Mouse (Mus musculus): ENCODE results near the gene Acadsb. TPM values are rescaled to one million over a fixed set of nuclear protein-coding genes. Genes with fewer than 3 reads are reported as not detected.

Gene Acadsb
- polyA plus RNA-seq, 2 experiments: 25.4 to 83.1 TPM

- peaks cover 46% of the 10 kb centered on the region for H3K36me3 ChIP-seq (ENCODE audit: control insufficient read depth, insufficient read depth, low read length)
- no peaks in the 10 kb centered on the region for H3K4me1 ChIP-seq (ENCODE audit: control insufficient read depth, insufficient read depth, low read length)
- H3K27me3 ChIP-seq (ENCODE audit: control insufficient read depth, insufficient read depth, low read length): no peaks in the 10 kb centered on the region
- TF ChIP-seq POLR2A (IDR thresholded peaks at IDR 0.05; ENCODE audit: borderline replicate concordance, extremely low read depth, insufficient read depth, insufficient read length): no peak
- H3K9me3 ChIP-seq (ENCODE audit: control insufficient read depth, low read length): no peaks in the 10 kb centered on the region
- no peak overlapping the region for H3K4me2 ChIP-seq (replicated peaks; ENCODE audit: low read depth, low read length, severe bottlenecking)
- no peak overlapping the region for H3K27ac ChIP-seq (replicated peaks; ENCODE audit: low read depth, low read length)
- DNase-seq (ENCODE audit: low spot score): no peak
- no peak overlapping the region for H3K4me3 ChIP-seq (replicated peaks; ENCODE audit: low read length)
- H3K9ac ChIP-seq (ENCODE audit: low read depth, low read length, severe bottlenecking): no peak overlapping the region
- ATAC-seq (ENCODE audit: low FRiP score, low read depth): no peak
- 90% methylated on average over 5 of the region's 5 CpGs for WGBS
Measured at GRCm38 (mm10) chr7:131427331-131427730, 16.9 kb downstream of the Acadsb start.

DNA sequence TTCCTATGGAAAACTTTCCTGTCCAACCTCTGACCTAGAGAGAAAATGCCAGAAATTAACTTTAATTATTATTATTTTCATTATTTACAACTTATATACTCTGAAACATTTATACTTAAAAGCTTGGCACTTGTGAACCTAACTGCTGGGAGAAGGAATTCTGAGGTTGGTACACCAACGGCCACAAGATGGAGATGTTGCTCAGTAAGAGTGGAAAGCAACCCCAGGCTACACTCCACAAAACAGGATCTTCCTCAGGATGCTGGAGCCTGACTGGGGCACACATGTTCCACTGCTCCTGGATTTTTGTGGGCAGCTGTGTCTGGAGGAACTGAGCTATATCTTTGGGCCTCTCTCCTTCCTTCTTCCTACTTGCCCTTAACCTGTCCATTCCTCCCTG lies 21.8 kb downstream of the Acadsb start:
- WGBS: 17% methylated on average over 1 of the region's 1 CpGs
- peak; percentile 58 for DNase-seq (ENCODE audit: low spot score)

GRCm38 (mm10) chr7:131434276-131434675 lies 23.9 kb downstream of the Acadsb start:
- no peak for ATAC-seq (ENCODE audit: low FRiP score, low read depth)
- 85% methylated on average over 1 of the region's 1 CpGs for WGBS
- TF ChIP-seq POLR2A (IDR thresholded peaks at IDR 0.05; ENCODE audit: borderline replicate concordance, extremely low read depth, insufficient read depth, insufficient read length): no peak
- no peaks in the 10 kb centered on the region for H3K9me3 ChIP-seq (ENCODE audit: control insufficient read depth, low read length)
- DNase-seq (ENCODE audit: low spot score): no peak
- H3K36me3 ChIP-seq (ENCODE audit: control insufficient read depth, insufficient read depth, low read length): peaks cover 32% of the 10 kb centered on the region
- H3K9ac ChIP-seq (ENCODE audit: low read depth, low read length, severe bottlenecking): no peak overlapping the region
- no peak overlapping the region for H3K27ac ChIP-seq (replicated peaks; ENCODE audit: low read depth, low read length)
- no peak overlapping the region for H3K4me2 ChIP-seq (replicated peaks; ENCODE audit: low read depth, low read length, severe bottlenecking)
- no peaks in the 10 kb centered on the region for H3K4me1 ChIP-seq (ENCODE audit: control insufficient read depth, insufficient read depth, low read length)
- H3K27me3 ChIP-seq (ENCODE audit: control insufficient read depth, insufficient read depth, low read length): no peaks in the 10 kb centered on the region
- no peak overlapping the region for H3K4me3 ChIP-seq (replicated peaks; ENCODE audit: low read length)

More for the DNA sequence above, 21.8 kb downstream of the Acadsb start:
- Histone ChIP-seq H3K9ac (ENCODE audit: low read depth, low read length, severe bottlenecking) (no peak overlapping the region), H3K4me2 (replicated peaks; ENCODE audit: low read depth, low read length, severe bottlenecking) (no peak overlapping the region), H3K27ac (replicated peaks; ENCODE audit: low read depth, low read length) (no peak overlapping the region), H3K9me3 (ENCODE audit: control insufficient read depth, low read length) (no peaks in the 10 kb centered on the region), H3K4me1 (ENCODE audit: control insufficient read depth, insufficient read depth, low read length) (no peaks in the 10 kb centered on the region), H3K36me3 (ENCODE audit: control insufficient read depth, insufficient read depth, low read length) (peaks cover 44% of the 10 kb centered on the region), H3K27me3 (ENCODE audit: control insufficient read depth, insufficient read depth, low read length) (no peaks in the 10 kb centered on the region), H3K4me3 (replicated peaks; ENCODE audit: low read length) (no peak overlapping the region)
- no peak for TF ChIP-seq POLR2A (IDR thresholded peaks at IDR 0.05; ENCODE audit: borderline replicate concordance, extremely low read depth, insufficient read depth, insufficient read length)
- ATAC-seq (ENCODE audit: low FRiP score, low read depth): no peak

DNA sequence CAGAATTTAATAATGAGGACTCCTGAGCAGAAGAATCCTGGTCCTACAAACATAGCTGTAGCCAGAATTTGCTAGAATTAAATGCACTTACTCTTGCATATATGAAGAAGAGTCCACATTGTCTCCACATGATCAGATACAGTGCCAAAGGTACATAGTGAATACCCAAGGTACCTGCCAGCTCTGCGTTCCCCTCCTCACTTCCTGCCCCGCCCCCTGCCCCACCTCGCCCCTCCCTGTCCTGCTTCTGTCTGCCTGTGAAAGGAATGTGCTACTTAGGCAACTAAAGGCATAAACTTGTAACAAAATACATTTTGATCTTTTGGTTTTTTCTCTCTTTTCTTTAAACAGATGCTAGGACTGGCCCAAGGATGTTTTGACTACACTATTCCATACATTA lies 26.6 kb downstream of the Acadsb start:
- WGBS: 51% methylated on average over 3 of the region's 3 CpGs
- no peak for TF ChIP-seq POLR2A (IDR thresholded peaks at IDR 0.05; ENCODE audit: borderline replicate concordance, extremely low read depth, insufficient read depth, insufficient read length)
- DNase-seq (ENCODE audit: low spot score) (no peak), ATAC-seq (ENCODE audit: low FRiP score, low read depth) (no peak)
- Histone ChIP-seq H3K9me3 (ENCODE audit: control insufficient read depth, low read length) (no peaks in the 10 kb centered on the region), H3K36me3 (ENCODE audit: control insufficient read depth, insufficient read depth, low read length) (peaks cover 14% of the 10 kb centered on the region; the same call in 1 of the 2 replicates), H3K27me3 (ENCODE audit: control insufficient read depth, insufficient read depth, low read length) (no peaks in the 10 kb centered on the region), H3K27ac (replicated peaks; ENCODE audit: low read depth, low read length) (no peak overlapping the region), H3K4me3 (replicated peaks; ENCODE audit: low read length) (no peak overlapping the region), H3K9ac (ENCODE audit: low read depth, low read length, severe bottlenecking) (no peak overlapping the region), H3K4me2 (replicated peaks; ENCODE audit: low read depth, low read length, severe bottlenecking) (no peak overlapping the region), H3K4me1 (ENCODE audit: control insufficient read depth, insufficient read depth, low read length) (no peaks in the 10 kb centered on the region)

GRCm38 (mm10) chr7:131456714-131457113 lies 46.3 kb downstream of the Acadsb start:
- H3K27ac ChIP-seq (replicated peaks; ENCODE audit: low read depth, low read length): no peak overlapping the region
- DNase-seq (ENCODE audit: low spot score) (no peak), ATAC-seq (ENCODE audit: low FRiP score, low read depth) (no peak)
- 88% methylated on average over 5 of the region's 5 CpGs for WGBS
- TF ChIP-seq POLR2A (IDR thresholded peaks at IDR 0.05; ENCODE audit: borderline replicate concordance, extremely low read depth, insufficient read depth, insufficient read length): no peak
- H3K4me1 ChIP-seq (ENCODE audit: control insufficient read depth, insufficient read depth, low read length): no peaks in the 10 kb centered on the region
- H3K9ac ChIP-seq (ENCODE audit: low read depth, low read length, severe bottlenecking): no peak overlapping the region
- no peaks in the 10 kb centered on the region for H3K36me3 ChIP-seq (ENCODE audit: control insufficient read depth, insufficient read depth, low read length)
- H3K4me2 ChIP-seq (replicated peaks; ENCODE audit: low read depth, low read length, severe bottlenecking): no peak overlapping the region
- H3K9me3 ChIP-seq (ENCODE audit: control insufficient read depth, low read length): no peaks in the 10 kb centered on the region
- H3K27me3 ChIP-seq (ENCODE audit: control insufficient read depth, insufficient read depth, low read length): no peaks in the 10 kb centered on the region
- H3K4me3 ChIP-seq (replicated peaks; ENCODE audit: low read length): no peak overlapping the region

- no peak for TF ChIP-seq POLR2A (IDR thresholded peaks at IDR 0.05; ENCODE audit: borderline replicate concordance, extremely low read depth, insufficient read depth, insufficient read length)
- no peaks in the 10 kb centered on the region for H3K4me1 ChIP-seq (ENCODE audit: control insufficient read depth, insufficient read depth, low read length)
- DNase-seq (ENCODE audit: low spot score) (no peak), ATAC-seq (ENCODE audit: low FRiP score, low read depth) (no peak)
- H3K27ac ChIP-seq (replicated peaks; ENCODE audit: low read depth, low read length): no peak overlapping the region
- H3K9ac ChIP-seq (ENCODE audit: low read depth, low read length, severe bottlenecking): no peak overlapping the region
- H3K4me3 ChIP-seq (replicated peaks; ENCODE audit: low read length): no peak overlapping the region
- H3K36me3 ChIP-seq (ENCODE audit: control insufficient read depth, insufficient read depth, low read length): no peaks in the 10 kb centered on the region
- no peaks in the 10 kb centered on the region for H3K9me3 ChIP-seq (ENCODE audit: control insufficient read depth, low read length)
- no peak overlapping the region for H3K4me2 ChIP-seq (replicated peaks; ENCODE audit: low read depth, low read length, severe bottlenecking)
- 71% methylated on average over 3 of the region's 3 CpGs for WGBS
- no peaks in the 10 kb centered on the region for H3K27me3 ChIP-seq (ENCODE audit: control insufficient read depth, insufficient read depth, low read length)
Measured at GRCm38 (mm10) chr7:131465117-131465601, 54.8 kb downstream of the Acadsb start.
